Mouse (Mus musculus): Measurements from ENCODE around the gene Plcg1. TPM values are rescaled to one million over a fixed set of nuclear protein-coding genes. Genes with fewer than 3 reads are reported as not detected.

Gene Plcg1
- polyA plus RNA-seq, 1 experiment from 2014 or later = 47.4 TPM

DNA sequence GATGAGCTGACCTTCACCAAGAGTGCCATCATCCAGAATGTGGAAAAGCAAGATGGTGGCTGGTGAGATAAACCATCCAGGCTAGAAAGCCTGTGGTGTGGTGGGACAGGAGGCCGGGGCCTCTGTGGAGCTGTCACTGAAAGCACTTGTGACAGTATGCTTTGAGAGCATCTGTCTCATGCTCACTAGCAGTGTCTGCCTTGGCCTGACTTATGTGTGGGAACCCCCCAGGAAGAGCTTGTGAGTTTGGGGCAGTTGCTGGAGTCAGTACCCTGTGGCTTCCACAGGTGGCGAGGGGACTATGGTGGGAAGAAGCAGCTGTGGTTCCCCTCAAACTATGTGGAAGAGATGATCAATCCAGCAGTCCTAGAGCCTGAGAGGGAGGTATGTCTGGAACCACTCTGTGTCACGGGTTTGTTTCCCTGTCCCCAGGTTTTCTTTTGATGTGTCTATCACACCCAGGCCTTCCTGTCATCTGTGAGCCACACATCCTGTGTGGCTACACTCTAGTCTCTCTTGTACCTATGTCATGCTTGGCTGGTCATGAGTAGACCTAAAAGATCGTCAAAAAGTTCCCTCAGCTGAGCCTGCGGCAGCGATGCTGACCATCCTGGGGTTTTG, 25.6 kb downstream of the Plcg1 start:
- Histone ChIP-seq H3K27me3 (replicated peaks) (no peaks in the 10 kb centered on the region), H3K4me3 (no peak overlapping the region), H3K9me3 (replicated peaks) (no peaks in the 10 kb centered on the region), H3K4me1 (replicated peaks) (no peaks in the 10 kb centered on the region), H3K27ac (ENCODE audit: poor library complexity, severe bottlenecking) (no peak overlapping the region), H3K4me2 (no peak overlapping the region), H3K9ac (no peak overlapping the region), H3K36me3 (peaks cover 99% of the 10 kb centered on the region)
- no peak for ATAC-seq (ENCODE audit: insufficient number of reproducible peaks, low FRiP score)
- 81% methylated on average over 6 of the region's 6 CpGs for WGBS

DNA sequence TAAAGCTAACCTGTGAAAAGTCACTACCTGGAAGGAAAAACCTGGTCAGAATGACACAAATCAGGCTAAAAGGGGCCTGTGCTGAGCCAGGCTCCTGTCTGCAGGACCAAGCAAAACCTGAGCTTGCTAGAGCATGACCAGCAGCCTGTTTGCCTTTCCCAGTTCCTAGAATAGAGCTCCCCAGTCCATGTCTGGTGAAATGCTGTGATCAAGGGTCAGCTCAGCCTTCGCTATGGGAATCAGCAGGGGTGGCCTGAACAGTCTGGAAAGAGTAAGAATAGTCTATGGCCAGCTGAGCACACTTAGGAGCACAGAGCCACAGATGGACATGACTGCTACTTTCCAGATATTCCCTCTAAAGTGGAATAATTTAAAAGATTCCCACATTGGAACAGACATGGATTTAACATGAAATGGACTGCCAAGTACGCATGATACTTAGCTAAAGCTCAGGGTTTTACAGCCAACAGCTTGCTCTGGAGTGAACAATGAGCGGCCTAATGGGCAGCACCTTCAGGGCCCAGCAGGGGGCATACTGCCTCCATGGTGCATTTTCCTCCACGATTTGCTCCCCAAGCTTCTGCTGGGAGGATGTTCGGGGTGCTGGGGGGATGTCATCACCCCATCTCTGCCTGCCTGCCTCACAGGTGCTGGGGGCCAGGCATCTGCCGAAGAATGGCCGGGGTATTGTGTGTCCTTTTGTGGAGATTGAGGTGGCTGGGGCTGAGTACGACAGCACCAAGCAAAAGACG, 29.5 kb downstream of the Plcg1 start:
- Histone ChIP-seq H3K4me3 (no peak overlapping the region), H3K9ac (no peak overlapping the region), H3K27ac (ENCODE audit: poor library complexity, severe bottlenecking) (no peak overlapping the region), H3K4me2 (no peak overlapping the region), H3K9me3 (replicated peaks) (no peaks in the 10 kb centered on the region), H3K4me1 (replicated peaks) (no peaks in the 10 kb centered on the region), H3K36me3 (peaks cover 88% of the 10 kb centered on the region), H3K27me3 (replicated peaks) (no peaks in the 10 kb centered on the region)
- 85% methylated on average over 9 of the region's 9 CpGs for WGBS
- ATAC-seq (ENCODE audit: insufficient number of reproducible peaks, low FRiP score) = no peak

DNA sequence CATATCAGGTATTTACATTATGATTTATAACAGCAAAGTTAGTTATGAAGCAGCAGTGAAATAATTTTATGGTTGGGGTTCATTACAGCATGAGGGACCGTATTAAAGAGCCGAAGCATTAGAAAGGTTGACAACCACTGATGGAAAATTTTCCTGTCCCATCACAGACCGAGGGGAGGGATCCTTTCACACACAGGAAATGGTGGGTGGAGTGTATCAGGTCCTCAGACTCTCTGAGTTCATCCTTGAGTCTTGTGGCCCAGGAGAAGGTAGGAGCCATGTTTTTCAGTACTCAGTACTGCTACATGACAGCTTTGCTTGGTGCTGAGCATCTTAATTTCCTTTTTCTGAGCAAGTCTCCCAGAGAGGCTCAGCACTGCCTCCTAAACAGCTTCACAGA, 32.7 kb downstream of the Plcg1 start:
- no peak for ATAC-seq (ENCODE audit: insufficient number of reproducible peaks, low FRiP score)
- Histone ChIP-seq H3K9me3 (replicated peaks) (no peaks in the 10 kb centered on the region), H3K27ac (ENCODE audit: poor library complexity, severe bottlenecking) (no peak overlapping the region), H3K36me3 (peaks cover 71% of the 10 kb centered on the region), H3K4me3 (no peak overlapping the region), H3K4me1 (replicated peaks) (no peaks in the 10 kb centered on the region), H3K9ac (no peak overlapping the region), H3K27me3 (replicated peaks) (no peaks in the 10 kb centered on the region), H3K4me2 (no peak overlapping the region)
- 65% methylated on average over 3 of the region's 3 CpGs for WGBS

DNA sequence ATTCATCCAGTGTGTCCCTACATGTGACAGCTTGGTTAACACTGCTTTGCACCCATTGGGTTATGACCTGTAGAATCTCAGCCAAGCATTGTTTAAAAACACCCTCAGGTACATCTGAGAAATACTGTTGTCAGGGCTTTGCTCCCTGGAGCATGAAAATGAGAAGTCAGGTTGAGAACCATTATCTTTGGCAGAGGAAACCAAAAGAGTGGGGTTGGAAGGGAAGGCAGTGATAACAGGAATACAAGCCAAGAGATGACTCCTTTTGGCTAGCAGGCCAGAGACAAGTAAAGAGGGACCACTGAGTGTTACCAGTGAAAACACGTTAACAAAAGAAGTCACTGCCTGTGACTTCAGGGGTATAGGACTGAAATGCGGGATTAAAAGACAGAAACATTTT, 33.3 kb downstream of the Plcg1 start:
- ATAC-seq (ENCODE audit: insufficient number of reproducible peaks, low FRiP score) = no peak
- Histone ChIP-seq H3K4me1 (replicated peaks) (no peaks in the 10 kb centered on the region), H3K27me3 (replicated peaks) (no peaks in the 10 kb centered on the region), H3K9me3 (replicated peaks) (no peaks in the 10 kb centered on the region), H3K27ac (ENCODE audit: poor library complexity, severe bottlenecking) (no peak overlapping the region), H3K4me3 (no peak overlapping the region), H3K9ac (no peak overlapping the region), H3K36me3 (peaks cover 65% of the 10 kb centered on the region), H3K4me2 (no peak overlapping the region)
- 74% methylated on average over 2 of the region's 2 CpGs for WGBS

DNA sequence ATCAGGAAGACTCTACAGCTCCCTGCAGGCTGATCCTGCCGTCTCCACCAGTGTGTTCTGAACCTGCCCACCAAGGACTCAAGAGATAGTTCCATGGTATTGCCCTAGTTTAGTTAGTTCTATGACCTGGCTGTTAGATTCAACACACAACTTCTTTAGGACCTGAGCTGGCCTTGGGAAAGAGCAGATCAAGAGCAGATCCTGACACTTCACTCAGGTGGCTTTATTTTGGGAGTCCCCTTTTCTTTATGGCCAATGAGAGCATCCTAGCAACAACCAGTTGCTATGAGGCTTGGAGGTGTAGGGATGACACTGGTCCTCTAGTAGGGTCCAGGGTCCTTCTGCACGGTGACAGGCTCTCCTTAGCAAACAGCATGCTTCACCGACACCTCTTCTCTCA, 34.0 kb downstream of the Plcg1 start:
- no peak overlapping the region for H3K4me3 ChIP-seq
- 64% methylated on average over 3 of the region's 3 CpGs for WGBS
- H3K9me3 ChIP-seq (replicated peaks) = no peaks in the 10 kb centered on the region
- no peak overlapping the region for H3K4me2 ChIP-seq
- peaks cover 58% of the 10 kb centered on the region for H3K36me3 ChIP-seq
- no peak for ATAC-seq (ENCODE audit: insufficient number of reproducible peaks, low FRiP score)
- no peak overlapping the region for H3K9ac ChIP-seq
- H3K27me3 ChIP-seq (replicated peaks) = no peaks in the 10 kb centered on the region
- no peak overlapping the region for H3K27ac ChIP-seq (ENCODE audit: poor library complexity, severe bottlenecking)
- H3K4me1 ChIP-seq (replicated peaks) = no peaks in the 10 kb centered on the region

DNA sequence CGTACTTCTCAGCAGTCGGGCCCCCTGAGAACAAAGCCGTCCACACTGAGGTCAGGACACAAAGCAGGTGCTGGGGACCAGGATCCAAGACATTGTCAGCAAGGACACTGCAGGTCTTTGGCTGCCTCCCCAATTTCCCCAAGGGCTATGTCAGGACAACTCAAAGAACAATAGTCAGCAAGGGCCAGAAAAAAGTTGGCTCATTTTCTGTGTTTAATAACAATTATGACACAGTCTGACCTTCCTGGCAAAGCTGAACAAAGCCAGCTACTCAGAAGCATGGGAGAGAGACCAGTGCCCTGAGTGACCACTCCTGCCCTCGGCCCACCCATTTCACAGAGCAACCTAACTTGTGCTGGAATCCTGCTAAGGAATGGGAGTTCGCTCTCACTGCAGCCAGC, 35.3 kb downstream of the Plcg1 start:
- H3K4me2 ChIP-seq = no peak overlapping the region
- H3K9me3 ChIP-seq (replicated peaks) = no peaks in the 10 kb centered on the region
- WGBS = 80% methylated on average over 5 of the region's 5 CpGs
- H3K9ac ChIP-seq = no peak overlapping the region
- no peak overlapping the region for H3K27ac ChIP-seq (ENCODE audit: poor library complexity, severe bottlenecking)
- H3K36me3 ChIP-seq = peaks cover 45% of the 10 kb centered on the region
- H3K27me3 ChIP-seq (replicated peaks) = no peaks in the 10 kb centered on the region
- ATAC-seq (ENCODE audit: insufficient number of reproducible peaks, low FRiP score) = no peak
- H3K4me1 ChIP-seq (replicated peaks) = no peaks in the 10 kb centered on the region
- no peak overlapping the region for H3K4me3 ChIP-seq

DNA sequence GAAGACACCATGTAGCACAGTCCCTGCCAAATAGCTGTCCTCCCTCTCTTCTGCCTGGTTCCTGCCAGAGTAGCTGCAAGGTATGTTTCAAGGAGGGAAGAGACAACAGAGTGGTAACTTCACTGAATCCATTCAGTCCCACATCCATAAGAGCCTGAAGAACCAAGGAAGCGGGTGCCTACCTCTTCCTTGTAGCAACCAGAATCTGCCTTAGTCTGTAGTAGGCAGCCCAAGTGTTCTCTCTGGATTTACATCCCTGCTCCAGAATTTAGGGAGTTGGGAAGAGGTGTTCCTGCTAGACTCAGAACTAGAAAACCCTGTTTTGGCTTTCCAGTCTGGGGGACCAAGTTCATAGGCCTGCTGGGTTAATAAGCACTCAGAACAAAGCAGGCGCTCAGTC, 36.1 kb downstream of the Plcg1 start:
- no peak overlapping the region for H3K9ac ChIP-seq
- no peak overlapping the region for H3K4me3 ChIP-seq
- no peak for ATAC-seq (ENCODE audit: insufficient number of reproducible peaks, low FRiP score)
- no peak overlapping the region for H3K27ac ChIP-seq (ENCODE audit: poor library complexity, severe bottlenecking)
- H3K4me2 ChIP-seq = no peak overlapping the region
- peaks cover 5% of the 10 kb centered on the region for H3K4me1 ChIP-seq (replicated peaks)
- H3K27me3 ChIP-seq (replicated peaks) = no peaks in the 10 kb centered on the region
- H3K9me3 ChIP-seq (replicated peaks) = no peaks in the 10 kb centered on the region
- WGBS = 87% methylated on average over 2 of the region's 2 CpGs
- H3K36me3 ChIP-seq = peaks cover 37% of the 10 kb centered on the region

DNA sequence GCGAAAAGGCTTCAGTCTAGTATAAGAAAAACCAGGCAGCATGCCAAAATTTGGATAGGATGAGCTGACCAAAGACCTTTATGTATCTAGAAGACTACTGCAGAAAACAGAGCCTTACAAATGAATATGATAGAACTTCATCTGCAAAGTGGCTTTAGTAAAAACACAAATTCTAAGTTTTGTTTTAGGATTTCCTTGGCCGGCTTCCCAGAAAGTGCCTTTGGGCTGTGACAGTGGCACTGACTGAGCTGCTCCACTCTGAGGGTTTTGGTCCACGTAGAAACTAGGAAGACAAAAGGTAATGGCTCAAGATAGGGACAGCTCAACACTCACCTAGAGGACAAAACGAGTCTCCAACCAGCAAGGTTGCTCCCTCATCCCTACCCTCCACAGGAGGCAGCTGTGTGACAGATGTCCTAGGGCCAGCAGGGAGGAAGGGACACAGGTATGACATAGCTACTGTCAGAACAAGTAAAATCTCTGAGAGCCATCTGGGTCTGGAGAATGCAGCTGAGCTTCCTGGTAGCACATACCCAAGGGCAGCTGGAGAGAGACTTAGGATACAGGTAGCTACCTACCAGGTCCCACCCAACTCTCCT, 37.1 kb downstream of the Plcg1 start:
- H3K9ac ChIP-seq = no peak overlapping the region
- WGBS = 84% methylated on average over 4 of the region's 4 CpGs
- H3K4me2 ChIP-seq = no peak overlapping the region
- no peak overlapping the region for H3K27ac ChIP-seq (ENCODE audit: poor library complexity, severe bottlenecking)
- peaks cover 5% of the 10 kb centered on the region for H3K4me1 ChIP-seq (replicated peaks)
- H3K4me3 ChIP-seq = no peak overlapping the region
- no peak for ATAC-seq (ENCODE audit: insufficient number of reproducible peaks, low FRiP score)
- no peaks in the 10 kb centered on the region for H3K27me3 ChIP-seq (replicated peaks)
- H3K36me3 ChIP-seq = peaks cover 27% of the 10 kb centered on the region
- H3K9me3 ChIP-seq (replicated peaks) = no peaks in the 10 kb centered on the region

DNA sequence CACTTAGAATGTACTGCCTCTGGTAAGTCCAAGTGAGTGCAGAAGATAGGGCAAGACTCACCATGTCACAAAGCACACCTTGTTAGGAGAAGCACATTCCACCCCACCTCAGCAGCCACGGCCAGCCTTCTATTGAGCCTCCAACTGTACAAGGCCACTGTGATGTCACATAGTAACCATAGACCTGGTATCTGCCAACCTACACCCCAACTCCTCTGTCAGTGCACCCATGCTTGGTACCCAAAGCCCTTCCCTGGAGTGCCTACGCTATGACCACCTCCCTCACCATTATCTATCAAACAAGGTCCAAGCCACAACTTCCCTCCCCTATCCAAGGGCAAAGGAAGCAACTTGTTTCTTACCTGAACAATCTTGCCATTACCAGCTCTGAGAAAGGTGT, 37.9 kb downstream of the Plcg1 start:
- no peaks in the 10 kb centered on the region for H3K27me3 ChIP-seq (replicated peaks)
- H3K9ac ChIP-seq = no peak overlapping the region
- no peak overlapping the region for H3K4me3 ChIP-seq
- H3K4me2 ChIP-seq = no peak overlapping the region
- H3K27ac ChIP-seq (ENCODE audit: poor library complexity, severe bottlenecking) = no peak overlapping the region
- no peak for ATAC-seq (ENCODE audit: insufficient number of reproducible peaks, low FRiP score)
- peaks cover 5% of the 10 kb centered on the region for H3K4me1 ChIP-seq (replicated peaks)
- no peaks in the 10 kb centered on the region for H3K9me3 ChIP-seq (replicated peaks)
- H3K36me3 ChIP-seq = peaks cover 23% of the 10 kb centered on the region
- WGBS = 87% methylated on average over 2 of the region's 2 CpGs

DNA sequence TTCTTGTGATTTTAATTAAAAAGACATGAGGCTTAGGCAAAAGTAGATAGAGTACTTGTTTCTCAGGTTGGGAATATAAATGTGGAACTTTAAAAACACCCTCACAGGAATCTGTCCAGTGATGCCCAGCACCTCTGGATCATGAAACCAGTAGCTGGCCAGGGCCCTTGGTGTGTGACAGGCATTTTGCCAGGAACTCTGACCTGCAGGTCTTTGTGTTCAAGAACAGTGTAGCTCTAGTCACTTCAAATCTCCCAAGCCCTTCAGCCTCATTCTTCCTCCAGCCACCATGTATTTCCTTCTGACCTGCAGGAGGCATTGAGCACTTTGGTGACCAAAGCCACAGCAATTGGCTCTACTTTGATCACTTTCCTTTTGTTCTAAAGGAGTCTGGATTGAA, 39.3 kb downstream of the Plcg1 start:
- Histone ChIP-seq H3K4me1 (replicated peaks) (peaks cover 5% of the 10 kb centered on the region), H3K9me3 (replicated peaks) (no peaks in the 10 kb centered on the region), H3K27me3 (replicated peaks) (no peaks in the 10 kb centered on the region), H3K4me2 (no peak overlapping the region), H3K27ac (ENCODE audit: poor library complexity, severe bottlenecking) (no peak overlapping the region), H3K9ac (no peak overlapping the region), H3K36me3 (peaks cover 16% of the 10 kb centered on the region), H3K4me3 (no peak overlapping the region)
- no peak for ATAC-seq (ENCODE audit: insufficient number of reproducible peaks, low FRiP score)

DNA sequence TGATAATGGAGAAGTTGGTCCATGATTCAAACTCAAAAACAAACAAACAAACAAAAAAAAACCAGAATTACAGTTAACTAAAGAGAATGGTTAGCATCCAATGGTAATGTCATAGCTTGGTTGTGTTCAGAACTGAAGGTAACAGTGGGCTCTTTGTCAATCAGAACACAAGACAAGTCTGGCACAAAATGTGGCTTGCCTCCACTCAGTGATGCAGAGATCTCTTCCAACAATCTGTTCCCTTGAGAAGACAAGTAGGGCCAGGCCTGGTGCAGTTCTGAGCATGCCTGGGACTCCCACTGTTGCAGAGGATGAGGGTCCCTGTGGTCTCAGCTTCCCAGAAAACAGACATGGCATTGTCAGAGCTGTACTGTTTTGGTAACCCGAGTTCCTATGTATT, 39.8 kb downstream of the Plcg1 start:
- Histone ChIP-seq H3K27me3 (replicated peaks) (no peaks in the 10 kb centered on the region), H3K36me3 (peaks cover 17% of the 10 kb centered on the region), H3K4me2 (no peak overlapping the region), H3K4me1 (replicated peaks) (peaks cover 5% of the 10 kb centered on the region), H3K4me3 (no peak overlapping the region), H3K9ac (no peak overlapping the region), H3K9me3 (replicated peaks) (no peaks in the 10 kb centered on the region), H3K27ac (ENCODE audit: poor library complexity, severe bottlenecking) (no peak overlapping the region)
- 89% methylated on average over 1 of the region's 1 CpGs for WGBS
- no peak for ATAC-seq (ENCODE audit: insufficient number of reproducible peaks, low FRiP score)

Data from heart, embryonic 12.5 days (tissue).